Mouse (Mus musculus) intestine, postnatal 0 days (tissue): Measurements from ENCODE around the gene Igf1. TPM values are rescaled to one million over a fixed set of nuclear protein-coding genes. Genes with fewer than 3 reads are reported as not detected.

Source experiments
- ATAC-seq: fragments of 200-750 bp; cut with Nextera tagmentation; 2 replicates; pipeline ENCODE4 v1.8.0; 2017; ENCODE audit warnings: mild to moderate bottlenecking, moderate TSS enrichment, moderate library complexity
- H3K27ac ChIP-seq: fragments of 300-500 bp; sonication (generic); 2 replicates; pipeline ENCODE4 v1.5.1; 2014; ENCODE audit warnings: mild to moderate bottlenecking, low read depth, low read length, moderate library complexity
- H3K27me3 ChIP-seq: fragments of 300-500 bp; sonication (generic); replicated peaks from 2 replicates; pipeline ENCODE4 v1.6.1; 2014; ENCODE audit warnings: low read length, mixed read lengths; ENCODE audit not compliant: control insufficient read depth, insufficient read depth
- H3K36me3 ChIP-seq: fragments of 300-500 bp; sonication (generic); 2 replicates; pipeline ENCODE4 v1.6.1; 2014; ENCODE audit warnings: mild to moderate bottlenecking, moderate library complexity; ENCODE audit not compliant: control insufficient read depth, insufficient read depth
- H3K4me1 ChIP-seq: fragments of 300-500 bp; sonication (generic); replicated peaks from 2 replicates; pipeline ENCODE4 v1.6.1; 2014; ENCODE audit warnings: antibody characterized with exemption, low read length, mixed read lengths; ENCODE audit not compliant: control insufficient read depth, insufficient read depth
- H3K4me2 ChIP-seq: fragments of 300-500 bp; sonication (generic); replicated peaks from 2 replicates; pipeline ENCODE4 v1.6.1; 2014; ENCODE audit warnings: low read depth, mild to moderate bottlenecking, moderate library complexity
- H3K4me3 ChIP-seq: fragments of 300-500 bp; sonication (generic); 2 replicates; pipeline ENCODE4 v1.5.1; 2014; ENCODE audit warnings: low read depth, low read length
- H3K9ac ChIP-seq: fragments of 300-500 bp; sonication (generic); 2 replicates; pipeline ENCODE4 v1.6.1; 2014; ENCODE audit warnings: mild to moderate bottlenecking, low read depth, low read length
- H3K9me3 ChIP-seq: fragments of 300-500 bp; sonication (generic); 2 replicates; pipeline ENCODE4 v1.6.1; 2016; ENCODE audit warnings: mixed run types; ENCODE audit not compliant: control insufficient read depth
- CTCF ChIP-seq: sonication (generic); IDR thresholded peaks from 2 replicates; pipeline ENCODE4 v1.5.1; 2016; ENCODE audit warnings: low read depth, mild to moderate bottlenecking, control low read depth, antibody characterized with exemption, moderate library complexity
- WGBS: fragments of 180-500 bp; shearing (Covaris S2); extraction: QIAGEN DNeasy Blood & Tissue Kit; methylation state at CpG from one replicate; pipeline ENCODE4 v1.1.7; 2014; 5-methylcytosine and 5-hydroxymethylcytosine counted together
- polyA plus RNA-seq: library from polyadenylated mRNA; unstranded; fragments of >200 nt; fragmentation: Nextera tagmentation; extraction: Ambion mirVana; gene quantifications from 2 replicates; pipeline ENCODE4 v1.2.1, GENCODE M21; 2015

The Igf1 gene
- polyA plus RNA-seq, 1 experiment from 2014 or later = 13.3 TPM

- no peaks in the 10 kb centered on the region for H3K4me1 ChIP-seq
- H3K9me3 ChIP-seq = no peaks in the 10 kb centered on the region
- TF ChIP-seq CTCF = no peak
- H3K27me3 ChIP-seq = no peaks in the 10 kb centered on the region
- no peak for ATAC-seq
- H3K4me3 ChIP-seq = no peak overlapping the region
- no peaks in the 10 kb centered on the region for H3K36me3 ChIP-seq
- no peak overlapping the region for H3K9ac ChIP-seq
- H3K27ac ChIP-seq = no peak overlapping the region
- 80% methylated on average over 2 of the region's 2 CpGs for WGBS
- H3K4me2 ChIP-seq = no peak overlapping the region
Observed at GRCm38 (mm10) chr10:87830012-87830411, 28.1 kb upstream of the Igf1 start.

- Histone ChIP-seq H3K4me2 (no peak overlapping the region), H3K4me3 (no peak overlapping the region), H3K9me3 (no peaks in the 10 kb centered on the region), H3K27ac (no peak overlapping the region), H3K9ac (no peak overlapping the region), H3K4me1 (no peaks in the 10 kb centered on the region), H3K36me3 (no peaks in the 10 kb centered on the region), H3K27me3 (no peaks in the 10 kb centered on the region)
- 83% methylated on average over 2 of the region's 2 CpGs for WGBS
- no peak for TF ChIP-seq CTCF
- ATAC-seq = no peak
Observed at GRCm38 (mm10) chr10:87830639-87831038, 27.4 kb upstream of the Igf1 start.

- H3K27me3 ChIP-seq = no peaks in the 10 kb centered on the region
- no peaks in the 10 kb centered on the region for H3K9me3 ChIP-seq
- no peak for ATAC-seq
- no peak overlapping the region for H3K4me2 ChIP-seq
- no peak overlapping the region for H3K9ac ChIP-seq
- no peaks in the 10 kb centered on the region for H3K36me3 ChIP-seq
- no peak overlapping the region for H3K4me3 ChIP-seq
- WGBS = 84% methylated on average over 1 of the region's 1 CpGs
- H3K4me1 ChIP-seq = no peaks in the 10 kb centered on the region
- no peak overlapping the region for H3K27ac ChIP-seq
- no peak for TF ChIP-seq CTCF
Observed at GRCm38 (mm10) chr10:87832101-87832500, 26.0 kb upstream of the Igf1 start.

- Histone ChIP-seq H3K4me1 (no peaks in the 10 kb centered on the region), H3K4me3 (no peak overlapping the region), H3K27me3 (no peaks in the 10 kb centered on the region), H3K27ac (no peak overlapping the region), H3K4me2 (no peak overlapping the region), H3K36me3 (no peaks in the 10 kb centered on the region), H3K9me3 (no peaks in the 10 kb centered on the region), H3K9ac (no peak overlapping the region)
- no peak for ATAC-seq
- no peak for TF ChIP-seq CTCF
- WGBS = 98% methylated on average over 1 of the region's 1 CpGs
Observed at GRCm38 (mm10) chr10:87839454-87839853, 18.6 kb upstream of the Igf1 start.

- no peak for ATAC-seq
- Histone ChIP-seq H3K27me3 (no peaks in the 10 kb centered on the region), H3K4me2 (no peak overlapping the region), H3K4me3 (no peak overlapping the region), H3K9ac (no peak overlapping the region), H3K36me3 (no peaks in the 10 kb centered on the region), H3K27ac (no peak overlapping the region), H3K4me1 (no peaks in the 10 kb centered on the region), H3K9me3 (no peaks in the 10 kb centered on the region)
- 70% methylated on average over 4 of the region's 4 CpGs for WGBS
- no peak for TF ChIP-seq CTCF
Observed at GRCm38 (mm10) chr10:87842501-87842900, 15.6 kb upstream of the Igf1 start.

GRCm38 (mm10) chr10:87844917-87845552, 13.0 kb upstream of the Igf1 start:
- no peak for ATAC-seq
- H3K4me2 ChIP-seq = no peak overlapping the region
- no peaks in the 10 kb centered on the region for H3K27me3 ChIP-seq
- no peak overlapping the region for H3K27ac ChIP-seq
- no peak overlapping the region for H3K4me3 ChIP-seq
- no peak overlapping the region for H3K9ac ChIP-seq
- no peaks in the 10 kb centered on the region for H3K36me3 ChIP-seq
- whole genome bisulfite sequencing = 32% methylated on average over 8 of the region's 8 CpGs
- H3K4me1 ChIP-seq = no peaks in the 10 kb centered on the region
- no peak for TF ChIP-seq CTCF
- no peaks in the 10 kb centered on the region for H3K9me3 ChIP-seq

GRCm38 (mm10) chr10:87847882-87848281, 10.2 kb upstream of the Igf1 start:
- 43% methylated on average over 4 of the region's 4 CpGs for WGBS
- Histone ChIP-seq H3K27me3 (no peaks in the 10 kb centered on the region), H3K4me1 (no peaks in the 10 kb centered on the region), H3K4me3 (no peak overlapping the region), H3K9me3 (no peaks in the 10 kb centered on the region), H3K27ac (no peak overlapping the region), H3K36me3 (no peaks in the 10 kb centered on the region), H3K9ac (no peak overlapping the region), H3K4me2 (no peak overlapping the region)
- ATAC-seq = no peak
- no peak for TF ChIP-seq CTCF
